Mouse (Mus musculus) forebrain, embryonic 11.5 days (tissue): ENCODE measurements around the gene Osbpl8. TPM values are rescaled to one million over a fixed set of nuclear protein-coding genes. Genes with fewer than 3 reads are reported as not detected.

Experiments used
- ATAC-seq: fragments of 200-750 bp; cut with Nextera tagmentation; replicated peaks from 2 replicates; pipeline ENCODE4 v1.8.0; 2017; ENCODE audit warnings: moderate TSS enrichment; ENCODE audit not compliant: low FRiP score
- DNase-seq: peaks from one replicate; pipeline ENCODE4 v3.0.0-alpha.2; 2017; ENCODE audit warnings: low spot score
- H3K27ac ChIP-seq: fragments of 300-500 bp; sonication (generic); 2 replicates; pipeline ENCODE4 v1.5.1; 2014; ENCODE audit warnings: low read depth, low read length
- H3K27me3 ChIP-seq: fragments of 300-500 bp; sonication (generic); 2 replicates; pipeline ENCODE4 v1.6.1; 2014; ENCODE audit warnings: mild to moderate bottlenecking, low read length, mixed read lengths; ENCODE audit not compliant: control insufficient read depth, insufficient read depth
- H3K36me3 ChIP-seq: fragments of 300-500 bp; sonication (generic); 2 replicates; pipeline ENCODE4 v1.6.1; 2014; ENCODE audit warnings: mild to moderate bottlenecking, low read length, moderate library complexity, mixed read lengths; ENCODE audit not compliant: control insufficient read depth, insufficient read depth
- H3K4me1 ChIP-seq: fragments of 300-500 bp; sonication (generic); replicated peaks from 2 replicates; pipeline ENCODE4 v1.6.1; 2014; ENCODE audit warnings: low read length, mixed read lengths; ENCODE audit not compliant: control insufficient read depth, insufficient read depth
- H3K4me2 ChIP-seq: fragments of 300-500 bp; sonication (generic); 2 replicates; pipeline ENCODE4 v1.6.1; 2014; ENCODE audit warnings: low read depth, mild to moderate bottlenecking, low read length, moderate library complexity, mixed read lengths; ENCODE audit not compliant: severe bottlenecking
- H3K4me3 ChIP-seq: fragments of 300-500 bp; sonication (generic); 2 replicates; pipeline ENCODE4 v1.5.1; 2014; ENCODE audit warnings: low read depth, low read length
- H3K9ac ChIP-seq: fragments of 300-500 bp; sonication (generic); 2 replicates; pipeline ENCODE4 v1.6.1; 2014; ENCODE audit warnings: low read length
- H3K9me3 ChIP-seq: fragments of 300-500 bp; sonication (generic); 2 replicates; pipeline ENCODE4 v1.6.1; 2016; ENCODE audit warnings: low read length, mixed read lengths; ENCODE audit not compliant: control insufficient read depth
- WGBS: fragments of 180-500 bp; shearing (Covaris S2); extraction: QIAGEN DNeasy Blood & Tissue Kit; methylation state at CpG from one replicate; pipeline ENCODE4 v1.1.7; 2014; 5-methylcytosine and 5-hydroxymethylcytosine counted together
- polyA plus RNA-seq: library from polyadenylated mRNA; unstranded; fragments of >200 nt; fragmentation: Nextera tagmentation; extraction: Ambion mirVana; gene quantifications from 2 replicates; pipeline ENCODE4 v1.2.1, GENCODE M21; 2014

The Osbpl8 gene
- polyA plus RNA-seq, 1 experiment from 2014 or later, result 14.4 TPM

- Histone ChIP-seq H3K9ac (no peak overlapping the region), H3K4me3 (no peak overlapping the region), H3K36me3 (no peaks in the 10 kb centered on the region), H3K4me2 (no peak overlapping the region), H3K9me3 (no peaks in the 10 kb centered on the region), H3K27me3 (no peaks in the 10 kb centered on the region), H3K27ac (no peak overlapping the region), H3K4me1 (no peaks in the 10 kb centered on the region)
- ATAC-seq (no peak), DNase-seq (no peak)
- 84% methylated on average over 10 of the region's 10 CpGs for WGBS
Measured at GRCm38 (mm10) chr10:111314636-111315395, 150.3 kb downstream of the Osbpl8 start.

- H3K4me1 ChIP-seq, result no peaks in the 10 kb centered on the region
- ATAC-seq (no peak), DNase-seq (no peak)
- H3K27ac ChIP-seq, result no peak overlapping the region
- no peak overlapping the region for H3K4me2 ChIP-seq
- no peak overlapping the region for H3K4me3 ChIP-seq
- WGBS, result 91% methylated on average over 3 of the region's 3 CpGs
- H3K9ac ChIP-seq, result no peak overlapping the region
- H3K36me3 ChIP-seq, result no peaks in the 10 kb centered on the region
- no peaks in the 10 kb centered on the region for H3K27me3 ChIP-seq
- H3K9me3 ChIP-seq, result no peaks in the 10 kb centered on the region
Measured at GRCm38 (mm10) chr10:111315940-111316339, 151.4 kb downstream of the Osbpl8 start.

- no peak overlapping the region for H3K27ac ChIP-seq
- ATAC-seq, result no peak
- no peaks in the 10 kb centered on the region for H3K9me3 ChIP-seq
- no peak overlapping the region for H3K4me3 ChIP-seq
- no peak overlapping the region for H3K4me2 ChIP-seq
- WGBS, result 76% methylated on average over 3 of the region's 3 CpGs
- no peaks in the 10 kb centered on the region for H3K36me3 ChIP-seq
- H3K9ac ChIP-seq, result no peak overlapping the region
- DNase-seq, result no peak
- H3K27me3 ChIP-seq, result no peaks in the 10 kb centered on the region
- no peaks in the 10 kb centered on the region for H3K4me1 ChIP-seq
Measured at GRCm38 (mm10) chr10:111318021-111318420, 153.5 kb downstream of the Osbpl8 start.

- Histone ChIP-seq H3K4me3 (no peak overlapping the region), H3K4me2 (no peak overlapping the region), H3K9me3 (no peaks in the 10 kb centered on the region), H3K27ac (no peak overlapping the region), H3K4me1 (no peaks in the 10 kb centered on the region), H3K36me3 (no peaks in the 10 kb centered on the region), H3K27me3 (no peaks in the 10 kb centered on the region), H3K9ac (no peak overlapping the region)
- WGBS, result 87% methylated on average over 9 of the region's 9 CpGs
- no peak for ATAC-seq
- DNase-seq, result no peak
Measured at GRCm38 (mm10) chr10:111318805-111319500, 154.4 kb downstream of the Osbpl8 start.

GRCm38 (mm10) chr10:111320579-111320978 is 156.0 kb downstream of the Osbpl8 start:
- DNase-seq (no peak), ATAC-seq (no peak)
- Histone ChIP-seq H3K9me3 (no peaks in the 10 kb centered on the region), H3K27ac (no peak overlapping the region), H3K4me2 (no peak overlapping the region), H3K27me3 (no peaks in the 10 kb centered on the region), H3K4me3 (no peak overlapping the region), H3K36me3 (no peaks in the 10 kb centered on the region), H3K9ac (no peak overlapping the region), H3K4me1 (no peaks in the 10 kb centered on the region)

- Histone ChIP-seq H3K4me3 (no peak overlapping the region), H3K27ac (no peak overlapping the region), H3K9ac (no peak overlapping the region), H3K4me2 (no peak overlapping the region), H3K9me3 (no peaks in the 10 kb centered on the region), H3K27me3 (no peaks in the 10 kb centered on the region), H3K4me1 (no peaks in the 10 kb centered on the region), H3K36me3 (no peaks in the 10 kb centered on the region)
- DNase-seq (no peak), ATAC-seq (no peak)
- 86% methylated on average over 4 of the region's 4 CpGs for WGBS
Measured at GRCm38 (mm10) chr10:111327957-111328356, 163.4 kb downstream of the Osbpl8 start.

- 87% methylated on average over 5 of the region's 5 CpGs for WGBS
Measured at GRCm38 (mm10) chr10:111329326-111329725, 164.8 kb downstream of the Osbpl8 start.

GRCm38 (mm10) chr10:111334902-111335301 is 170.3 kb downstream of the Osbpl8 start:
- H3K4me3 ChIP-seq, result no peak overlapping the region
- DNase-seq (no peak), ATAC-seq (no peak)
- WGBS, result 95% methylated on average over 2 of the region's 2 CpGs
- H3K36me3 ChIP-seq, result no peaks in the 10 kb centered on the region
- no peaks in the 10 kb centered on the region for H3K27me3 ChIP-seq
- H3K9me3 ChIP-seq, result no peaks in the 10 kb centered on the region
- no peak overlapping the region for H3K27ac ChIP-seq
- no peaks in the 10 kb centered on the region for H3K4me1 ChIP-seq
- H3K9ac ChIP-seq, result no peak overlapping the region
- H3K4me2 ChIP-seq, result no peak overlapping the region

More at GRCm38 (mm10) chr10:111329326-111329725, 164.8 kb downstream of the Osbpl8 start:
- Histone ChIP-seq H3K4me2 (no peak overlapping the region), H3K4me3 (no peak overlapping the region), H3K4me1 (no peaks in the 10 kb centered on the region), H3K36me3 (no peaks in the 10 kb centered on the region), H3K27me3 (no peaks in the 10 kb centered on the region), H3K27ac (no peak overlapping the region), H3K9ac (no peak overlapping the region), H3K9me3 (no peaks in the 10 kb centered on the region)
- ATAC-seq (no peak), DNase-seq (no peak)
